Mouse (Mus musculus) CH12.LX (cell line): ENCODE data around the gene Pgk1.
A peak's percentile ranks its signal among the peaks of the same experiment; 100 is the strongest.

Experiments used
- CHD2 ChIP-seq: IDR thresholded peaks from 2 replicates; pipeline ENCODE4 v1.6.1; 2011; ENCODE audit warnings: low read length, improper control_type of control experiment
- CTCF ChIP-seq, 2 experiments: IDR thresholded peaks in 1 of 2; conservative IDR thresholded peaks in 1 of 2; 2 replicates each; pipeline ENCODE4 v1.5.1; 2011 to 2012; ENCODE audit warnings: low read depth in 2 of 2, low read length in 2 of 2, improper control_type of control experiment in 1 of 2, inconsistent platforms in 1 of 2, mild to moderate bottlenecking in 1 of 2, moderate library complexity in 1 of 2
- EP300 ChIP-seq: IDR thresholded peaks from 2 replicates; pipeline ENCODE4 v1.6.1; 2011; ENCODE audit warnings: low read length, improper control_type of control experiment
- IRF4 ChIP-seq: IDR thresholded peaks from 2 replicates; pipeline ENCODE4 v1.6.1; 2014; ENCODE audit warnings: low read depth, mild to moderate bottlenecking, inconsistent platforms, low read length, improper control_type of control experiment
- MAFK ChIP-seq: IDR thresholded peaks from 2 replicates; pipeline ENCODE4 v1.6.1; 2011; ENCODE audit warnings: low read length, improper control_type of control experiment; ENCODE audit not compliant: insufficient replicate concordance
- MAX ChIP-seq: IDR thresholded peaks from 2 replicates; pipeline ENCODE4 v1.6.1; 2011; ENCODE audit warnings: low read length, improper control_type of control experiment
- MEF2A ChIP-seq: IDR thresholded peaks from 2 replicates; pipeline ENCODE4 v1.6.1; 2014; ENCODE audit warnings: low read depth, mild to moderate bottlenecking, inconsistent platforms, low read length, improper control_type of control experiment, borderline replicate concordance
- UBTF ChIP-seq: IDR thresholded peaks from 2 replicates; pipeline ENCODE4 v1.6.1; 2012; ENCODE audit warnings: low read depth, mild to moderate bottlenecking, inconsistent platforms, low read length, improper control_type of control experiment, moderate library complexity

DNA sequence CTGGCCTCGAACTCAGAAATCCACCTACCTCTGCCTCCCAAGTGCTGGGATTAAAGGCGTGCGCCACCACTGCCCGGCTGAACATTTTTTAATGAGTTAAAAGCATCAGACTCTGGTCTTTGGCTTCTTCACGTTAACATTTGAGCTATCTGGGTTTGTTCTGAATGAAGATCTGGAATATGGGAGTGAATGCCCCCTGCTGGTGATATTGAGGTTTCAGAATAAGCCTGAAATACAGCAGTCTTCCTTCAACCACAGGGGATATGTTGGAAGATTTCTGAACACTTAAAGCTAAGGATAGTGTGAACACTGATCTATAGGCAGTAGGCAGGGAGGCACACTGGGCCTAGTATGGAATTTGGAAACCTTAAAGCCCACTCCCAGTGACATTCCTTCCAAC is 12.0 kb downstream of the Pgk1 start:
- TF ChIP-seq CHD2 (no peak), MAFK (no peak), IRF4 (no peak), CTCF (conservative IDR thresholded peaks at IDR 0.05 in 1 of 2, IDR thresholded peaks at IDR 0.05 in 1 of 2; ENCODE audit: low read depth in 2 of 2, low read length in 2 of 2) (peak in 1 of 2 experiments; percentile 29; a peak in 2 of 4 replicates), MEF2A (no peak), UBTF (no peak), MAX (no peak), EP300 (no peak)
